Mouse (Mus musculus) forebrain, embryonic 15.5 days (tissue): ENCODE results near the gene Pnrc2. TPM values are rescaled to one million over a fixed set of nuclear protein-coding genes. Genes with fewer than 3 reads are reported as not detected.
A peak's percentile ranks its signal among the peaks of the same experiment; 100 is the strongest.

ENCODE experiments used
- ATAC-seq: fragments of 200-750 bp; cut with Nextera tagmentation; replicated peaks from 2 replicates; pipeline ENCODE4 v1.8.0; 2017; ENCODE audit warnings: mild to moderate bottlenecking, moderate TSS enrichment, moderate library complexity
- H3K27ac ChIP-seq: fragments of 300-500 bp; sonication (generic); replicated peaks from 2 replicates; pipeline ENCODE4 v1.5.1; 2015; ENCODE audit warnings: mild to moderate bottlenecking, inconsistent platforms
- H3K27me3 ChIP-seq: fragments of 300-500 bp; sonication (generic); 2 replicates; pipeline ENCODE4 v1.6.1; 2015; ENCODE audit warnings: inconsistent platforms
- H3K36me3 ChIP-seq: fragments of 300-500 bp; sonication (generic); 2 replicates; pipeline ENCODE4 v1.6.1; 2015; ENCODE audit warnings: mild to moderate bottlenecking, inconsistent platforms
- H3K4me1 ChIP-seq: fragments of 300-500 bp; sonication (generic); 2 replicates; pipeline ENCODE4 v1.6.1; 2015; ENCODE audit warnings: inconsistent platforms
- H3K4me2 ChIP-seq: fragments of 300-500 bp; sonication (generic); replicated peaks from 2 replicates; pipeline ENCODE4 v1.6.1; 2015; ENCODE audit warnings: mild to moderate bottlenecking, inconsistent platforms
- H3K4me3 ChIP-seq: fragments of 300-500 bp; sonication (generic); 2 replicates; pipeline ENCODE4 v1.5.1; 2015; ENCODE audit warnings: mild to moderate bottlenecking, inconsistent platforms
- H3K9ac ChIP-seq: fragments of 300-500 bp; sonication (generic); replicated peaks from 2 replicates; pipeline ENCODE4 v1.6.1; 2015; ENCODE audit warnings: mild to moderate bottlenecking, inconsistent platforms
- H3K9me3 ChIP-seq: fragments of 300-500 bp; sonication (generic); 2 replicates; pipeline ENCODE4 v1.6.1; 2016; ENCODE audit warnings: inconsistent platforms
- WGBS: fragments of 180-500 bp; shearing (Covaris S2); methylation state at CpG from one replicate; pipeline ENCODE4 v1.1.7; 2015; ENCODE audit warnings: mixed read lengths; 5-methylcytosine and 5-hydroxymethylcytosine counted together
- polyA plus RNA-seq: library from polyadenylated mRNA; unstranded; fragments of >200 nt; fragmentation: Nextera tagmentation; extraction: Ambion mirVana; gene quantifications from 2 replicates; pipeline ENCODE4 v1.2.1, GENCODE M21; 2015

Gene Pnrc2
- polyA plus RNA-seq, 1 experiment from 2014 or later: 134 TPM

DNA sequence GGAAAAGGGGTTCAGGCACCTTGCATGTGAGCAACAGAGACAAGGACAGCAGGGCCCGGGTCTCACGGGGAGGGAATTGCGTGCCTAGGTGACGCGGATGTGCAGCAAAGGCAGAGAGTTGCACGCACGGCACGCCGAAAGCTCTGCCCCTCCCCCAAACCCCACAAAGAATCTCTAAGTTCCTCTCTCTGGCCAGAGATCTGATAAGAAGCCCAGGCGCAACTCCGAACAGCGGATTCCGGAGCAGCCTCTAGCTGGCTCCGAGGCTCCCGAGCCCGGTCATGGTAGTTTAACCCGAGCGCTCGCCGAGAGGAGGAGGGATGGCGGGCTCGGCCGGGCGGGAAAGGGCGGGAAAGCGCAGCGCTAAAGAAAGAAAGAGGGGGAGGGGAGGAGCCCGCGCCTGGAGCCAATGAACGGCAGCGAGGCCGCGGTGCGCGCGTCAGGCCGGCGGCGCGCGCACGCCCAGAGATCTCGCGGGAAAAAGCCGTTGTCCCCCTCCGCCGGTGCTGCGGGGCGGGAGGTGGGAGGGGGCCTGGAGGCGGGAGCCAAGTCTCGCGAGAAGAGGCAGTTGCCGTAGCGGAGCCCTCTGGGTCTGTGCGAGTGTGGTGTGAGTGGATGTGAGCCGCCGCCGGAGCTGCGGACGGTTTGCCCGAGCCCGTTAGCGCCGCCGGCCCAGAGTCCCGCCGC lies 18.0 kb downstream of the Pnrc2 start, which contains the start of gene Srsf10:
TSS of gene Srsf10 (plus strand) at position 212 of the 687 bp plus-strand sequence.
- ATAC-seq: peak; percentile 96
- H3K9me3 ChIP-seq: no peaks in the 10 kb centered on the region
- H3K27ac ChIP-seq: peak within 1 kb of the TSS; percentile 100
- peak within 1 kb of the TSS; percentile 85 for H3K4me3 ChIP-seq
- peak within 1 kb of the TSS; percentile 80 for H3K4me2 ChIP-seq
- no peaks in the 10 kb centered on the region for H3K27me3 ChIP-seq
- no peaks in the 10 kb centered on the region for H3K36me3 ChIP-seq
- H3K9ac ChIP-seq: peak within 1 kb of the TSS; percentile 90
- 0% methylated on average over 66 of the region's 67 CpGs for WGBS
- H3K4me1 ChIP-seq: peaks cover 54% of the 10 kb centered on the region

DNA sequence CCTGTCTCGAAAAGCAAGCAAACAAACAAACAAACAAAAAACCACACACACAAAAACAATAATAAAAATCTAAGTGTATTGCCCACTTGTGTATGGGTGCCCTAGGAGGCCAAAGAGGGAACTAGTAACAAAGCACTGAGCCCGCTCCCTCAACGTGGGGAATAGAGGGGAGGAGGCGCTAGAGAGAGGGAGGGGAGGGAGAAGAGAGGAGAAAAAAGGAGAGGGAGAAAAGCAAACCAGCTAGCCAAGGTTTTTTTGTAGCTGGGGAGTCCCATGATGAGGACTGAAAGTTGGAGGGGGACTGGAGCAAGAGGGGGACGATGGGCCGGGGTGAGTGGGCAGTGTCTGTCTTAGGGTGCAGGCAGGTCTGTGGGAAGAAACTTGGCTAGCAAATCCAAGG lies 18.6 kb downstream of the Pnrc2 start:
- ATAC-seq: peak; percentile 17; the same call in 1 of the 2 replicates
- peaks cover 54% of the 10 kb centered on the region for H3K4me1 ChIP-seq
- H3K27me3 ChIP-seq: no peaks in the 10 kb centered on the region
- peak overlapping the region; percentile 90 for H3K9ac ChIP-seq
- H3K27ac ChIP-seq: peak overlapping the region; percentile 100
- no peaks in the 10 kb centered on the region for H3K36me3 ChIP-seq
- no peaks in the 10 kb centered on the region for H3K9me3 ChIP-seq
- peak overlapping the region; percentile 85 for H3K4me3 ChIP-seq
- 5% methylated on average over 6 of the region's 6 CpGs for WGBS
- peak overlapping the region; percentile 80 for H3K4me2 ChIP-seq

GRCm38 (mm10) chr4:135854630-135855029 lies 19.0 kb downstream of the Pnrc2 start:
- Histone ChIP-seq H3K4me1 (peaks cover 52% of the 10 kb centered on the region), H3K9me3 (no peaks in the 10 kb centered on the region), H3K4me2 (peak overlapping the region; percentile 80), H3K27me3 (no peaks in the 10 kb centered on the region), H3K27ac (peak overlapping the region; percentile 100), H3K4me3 (peak overlapping the region; percentile 85), H3K36me3 (no peaks in the 10 kb centered on the region), H3K9ac (peak overlapping the region; percentile 90)
- 69% methylated on average over 11 of the region's 11 CpGs for WGBS
- ATAC-seq: no peak

DNA sequence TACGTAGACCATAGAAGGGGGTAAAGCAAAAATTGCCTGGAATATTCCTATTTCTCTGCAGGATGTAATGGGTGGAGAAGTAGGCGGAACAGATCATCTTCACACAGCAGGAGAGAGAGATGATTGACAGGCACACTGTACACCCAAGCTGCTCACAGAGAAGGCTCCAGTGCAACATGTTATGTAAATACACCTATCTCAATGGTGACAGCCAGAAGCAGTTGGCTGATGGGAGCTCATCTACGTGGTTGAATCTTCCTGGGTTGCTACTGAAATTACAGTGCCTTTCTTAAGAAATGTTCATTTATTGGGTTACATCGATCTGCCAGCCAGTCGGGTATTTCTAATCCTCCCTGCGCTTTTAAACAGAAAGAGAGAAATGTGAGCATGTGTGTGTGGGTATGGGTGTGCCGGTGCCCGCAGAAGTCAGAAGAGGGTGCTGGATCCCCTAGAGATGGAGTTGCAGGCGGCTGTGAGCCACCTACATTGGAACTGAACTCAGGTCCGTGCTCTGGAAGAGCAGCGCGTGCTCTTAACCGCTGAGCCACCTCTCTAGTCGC lies 19.6 kb downstream of the Pnrc2 start:
- H3K4me3 ChIP-seq: 0 out of 2 replicates have a peak overlapping the region, but pooled peaks have one; percentile 2
- no peaks in the 10 kb centered on the region for H3K36me3 ChIP-seq
- 76% methylated on average over 14 of the region's 14 CpGs for WGBS
- no peak for ATAC-seq
- H3K9me3 ChIP-seq: no peaks in the 10 kb centered on the region
- H3K27ac ChIP-seq: peak overlapping the region; percentile 100
- no peaks in the 10 kb centered on the region for H3K27me3 ChIP-seq
- peak overlapping the region; percentile 90 for H3K9ac ChIP-seq
- H3K4me2 ChIP-seq: no peak overlapping the region
- H3K4me1 ChIP-seq: peaks cover 47% of the 10 kb centered on the region

GRCm38 (mm10) chr4:135851942-135852341 lies 21.7 kb downstream of the Pnrc2 start:
- H3K9ac ChIP-seq: no peak overlapping the region
- no peaks in the 10 kb centered on the region for H3K9me3 ChIP-seq
- ATAC-seq: no peak
- H3K27me3 ChIP-seq: no peaks in the 10 kb centered on the region
- H3K4me2 ChIP-seq: no peak overlapping the region
- no peak overlapping the region for H3K4me3 ChIP-seq
- no peaks in the 10 kb centered on the region for H3K36me3 ChIP-seq
- 0 out of 2 replicates have a peak overlapping the region, but pooled peaks have one; percentile 29 for H3K27ac ChIP-seq
- peaks cover 30% of the 10 kb centered on the region for H3K4me1 ChIP-seq
- WGBS: 87% methylated on average over 9 of the region's 9 CpGs

DNA sequence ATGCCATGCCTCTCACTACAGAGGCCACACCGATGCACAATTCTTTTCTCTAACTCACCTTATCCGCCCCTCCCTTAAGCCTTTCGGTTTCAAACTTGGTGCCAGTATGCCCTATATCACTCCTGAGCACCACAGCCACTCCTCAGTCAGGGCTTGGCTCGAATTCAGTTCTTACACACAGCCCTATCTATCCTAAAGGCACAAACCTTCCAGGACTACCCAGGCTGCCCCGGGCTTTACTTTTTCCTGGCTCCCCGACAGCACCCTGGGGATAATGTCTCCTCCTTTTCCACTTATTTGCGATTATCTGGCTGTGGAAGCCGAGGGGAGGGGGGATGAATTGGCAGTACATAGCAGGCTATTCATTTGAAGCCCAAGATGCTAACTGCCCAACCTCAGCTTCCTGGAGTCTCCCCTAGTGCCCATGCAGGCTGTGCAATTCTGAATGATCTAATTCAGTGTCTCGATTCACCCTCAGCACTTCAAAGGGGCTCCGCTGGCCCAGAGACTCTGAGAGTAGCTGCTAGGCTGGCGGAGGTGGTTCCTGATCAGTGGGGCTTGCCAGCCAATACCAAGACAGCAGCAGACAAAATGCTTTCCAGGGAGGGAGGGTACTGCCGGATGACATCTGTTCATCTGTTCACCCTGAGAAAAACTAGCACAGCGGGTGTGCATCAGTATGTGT lies 23.1 kb downstream of the Pnrc2 start:
- H3K4me3 ChIP-seq: 0 out of 2 replicates have a peak overlapping the region, but pooled peaks have one; percentile 13
- peaks cover 30% of the 10 kb centered on the region for H3K4me1 ChIP-seq
- ATAC-seq: peak; percentile 59
- H3K9me3 ChIP-seq: no peaks in the 10 kb centered on the region
- 19% methylated on average over 13 of the region's 13 CpGs for WGBS
- peak overlapping the region; percentile 19 for H3K9ac ChIP-seq
- H3K27me3 ChIP-seq: no peaks in the 10 kb centered on the region
- H3K36me3 ChIP-seq: no peaks in the 10 kb centered on the region
- peak overlapping the region; percentile 91 for H3K27ac ChIP-seq
- peak overlapping the region; percentile 36 for H3K4me2 ChIP-seq

DNA sequence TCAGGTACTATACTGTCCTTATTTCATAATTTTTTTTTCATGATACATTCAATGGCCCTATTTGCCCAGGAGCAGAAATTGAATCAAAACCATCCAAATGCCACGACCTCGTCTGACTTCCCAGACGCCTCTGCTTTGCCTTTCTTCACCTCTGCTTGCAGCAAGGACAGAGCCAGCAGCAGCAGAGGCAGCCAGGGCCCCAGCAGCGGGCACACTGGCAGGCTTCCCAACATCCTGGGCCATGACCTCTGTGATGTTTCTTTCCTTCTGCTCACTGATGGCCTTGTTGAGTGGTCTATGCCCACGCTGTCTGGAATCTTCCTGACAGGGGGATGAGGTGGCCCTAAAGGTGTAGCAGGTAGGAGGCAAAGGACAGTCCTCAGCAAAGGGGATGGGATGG lies 26.1 kb downstream of the Pnrc2 start:
- Histone ChIP-seq H3K27me3 (no peaks in the 10 kb centered on the region), H3K9ac (no peak overlapping the region), H3K4me1 (peaks cover 14% of the 10 kb centered on the region), H3K27ac (no peak overlapping the region), H3K9me3 (no peaks in the 10 kb centered on the region), H3K4me3 (no peak overlapping the region), H3K36me3 (no peaks in the 10 kb centered on the region), H3K4me2 (no peak overlapping the region)
- WGBS: 69% methylated on average over 5 of the region's 5 CpGs
- no peak for ATAC-seq

DNA sequence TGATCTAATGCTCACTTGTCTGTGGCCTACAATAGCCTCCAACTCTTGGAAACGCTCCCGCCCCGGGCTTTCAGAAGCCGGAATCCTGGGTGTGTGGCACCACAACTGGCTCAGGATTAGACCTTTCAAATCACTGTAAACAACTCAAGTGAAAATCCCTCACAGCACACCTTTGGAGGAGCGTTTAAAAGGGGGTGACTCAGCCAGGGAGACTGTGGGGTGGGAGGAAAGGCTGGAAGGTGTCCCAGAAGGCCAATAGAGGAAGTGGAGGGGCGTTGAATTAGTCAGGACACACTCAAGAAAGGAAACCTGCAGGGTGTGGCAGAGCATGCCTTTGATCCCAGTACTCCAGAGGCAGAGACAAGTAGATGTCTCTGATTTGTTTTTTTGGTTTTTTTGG lies 29.2 kb downstream of the Pnrc2 start:
- no peaks in the 10 kb centered on the region for H3K9me3 ChIP-seq
- no peaks in the 10 kb centered on the region for H3K27me3 ChIP-seq
- no peaks in the 10 kb centered on the region for H3K4me1 ChIP-seq
- H3K4me3 ChIP-seq: no peak overlapping the region
- no peak for ATAC-seq
- H3K4me2 ChIP-seq: no peak overlapping the region
- no peaks in the 10 kb centered on the region for H3K36me3 ChIP-seq
- WGBS: 84% methylated on average over 6 of the region's 6 CpGs
- no peak overlapping the region for H3K27ac ChIP-seq
- H3K9ac ChIP-seq: no peak overlapping the region

DNA sequence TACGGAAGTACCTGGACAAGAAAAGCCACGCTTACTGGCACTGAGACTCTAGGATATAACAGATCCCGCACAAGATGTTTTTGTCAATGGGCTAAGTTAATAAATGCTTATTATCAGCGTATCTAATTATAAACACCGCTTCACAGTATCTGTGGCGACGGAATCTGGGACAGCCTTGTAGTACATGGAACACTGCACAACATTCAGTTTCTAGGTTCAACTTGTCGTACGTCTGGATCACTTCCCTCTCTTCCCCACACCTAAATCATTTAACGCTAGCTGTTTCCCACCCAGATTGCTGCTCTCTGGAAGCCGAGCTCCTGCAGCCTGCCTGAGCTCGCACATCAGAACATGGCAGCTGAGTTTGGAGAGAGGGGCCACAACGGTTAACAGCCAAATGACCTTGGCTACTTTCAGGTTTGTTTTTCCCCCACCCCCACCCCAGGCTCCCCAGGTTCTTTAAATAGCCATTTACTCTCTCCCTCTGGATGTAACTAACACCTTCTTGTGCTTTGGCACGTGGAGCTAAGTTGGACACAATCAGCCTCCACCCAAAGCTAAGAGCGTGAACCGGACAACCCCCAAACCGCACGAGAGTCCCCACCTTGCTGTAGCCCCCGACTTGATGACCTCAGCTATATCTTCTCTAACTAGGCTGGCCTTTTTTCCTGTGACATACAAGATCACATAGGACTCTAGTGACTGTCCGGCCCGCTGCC lies 34.2 kb downstream of the Pnrc2 start:
- Histone ChIP-seq H3K36me3 (no peaks in the 10 kb centered on the region), H3K4me2 (no peak overlapping the region), H3K9me3 (no peaks in the 10 kb centered on the region), H3K27ac (no peak overlapping the region), H3K27me3 (no peaks in the 10 kb centered on the region), H3K4me3 (no peak overlapping the region), H3K9ac (no peak overlapping the region), H3K4me1 (no peaks in the 10 kb centered on the region)
- no peak for ATAC-seq
- WGBS: 85% methylated on average over 21 of the region's 21 CpGs

- H3K4me1 ChIP-seq: peaks cover 5% of the 10 kb centered on the region
- ATAC-seq: no peak
- 76% methylated on average over 3 of the region's 3 CpGs for WGBS
- H3K9ac ChIP-seq: no peak overlapping the region
- H3K4me2 ChIP-seq: no peak overlapping the region
- H3K9me3 ChIP-seq: no peaks in the 10 kb centered on the region
- H3K27me3 ChIP-seq: no peaks in the 10 kb centered on the region
- no peaks in the 10 kb centered on the region for H3K36me3 ChIP-seq
- H3K27ac ChIP-seq: no peak overlapping the region
- H3K4me3 ChIP-seq: no peak overlapping the region
Observed at GRCm38 (mm10) chr4:135838925-135839292, 34.7 kb downstream of the Pnrc2 start.

DNA sequence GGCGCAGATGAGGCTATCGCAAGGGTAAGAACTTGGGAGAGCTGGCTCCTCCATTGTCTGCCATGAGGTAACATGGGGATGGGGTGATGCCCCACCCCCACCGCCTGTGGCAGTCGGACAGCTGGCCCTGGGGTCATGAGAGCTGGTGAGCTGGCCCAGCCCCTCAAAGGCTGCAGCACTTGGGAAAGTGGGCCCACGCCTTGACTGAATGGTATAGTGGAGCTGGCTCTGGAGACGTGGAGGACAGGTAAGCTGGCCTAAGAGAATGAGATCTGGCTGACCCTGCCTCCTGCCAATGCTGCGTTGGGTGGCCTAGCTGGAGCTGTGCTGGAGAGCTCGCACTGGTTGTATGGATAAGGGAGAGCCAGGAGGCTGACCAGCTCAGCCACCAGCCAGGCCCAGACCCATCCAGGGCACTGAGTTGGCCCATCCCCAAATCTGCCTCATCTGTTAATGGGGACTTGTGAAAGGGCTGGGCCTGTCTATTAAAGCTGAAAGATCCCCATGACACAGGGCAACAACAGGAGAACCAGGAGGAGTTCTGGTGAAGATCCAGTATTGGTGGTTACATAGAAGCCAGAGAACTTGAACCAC lies 39.4 kb downstream of the Pnrc2 start:
- ATAC-seq: no peak
- no peaks in the 10 kb centered on the region for H3K36me3 ChIP-seq

More for the DNA sequence above, 39.4 kb downstream of the Pnrc2 start:
- Histone ChIP-seq H3K27me3 (no peaks in the 10 kb centered on the region), H3K9me3 (no peaks in the 10 kb centered on the region), H3K4me2 (no peak overlapping the region), H3K27ac (peak overlapping the region; percentile 65), H3K4me3 (no peak overlapping the region), H3K4me1 (peaks cover 21% of the 10 kb centered on the region), H3K9ac (no peak overlapping the region)
- 88% methylated on average over 8 of the region's 8 CpGs for WGBS
